Mouse (Mus musculus) CD8-positive naive resting alpha-beta T cell, adult 2 months (primary cell): Measurements from ENCODE around the gene Pcid2.
"Not testable (repeated sequence)": the region's sequence is repeated elsewhere in the genome, so short reads cannot be mapped to it uniquely, and the experiment has no call there.

Source experiments
- DNase-seq, 2 experiments: peaks; one replicate each; pipeline ENCODE4 v3.0.0; 2022; ENCODE audit warnings: low read depth in 2 of 2, low spot score in 2 of 2

Gene Pcid2

DNA sequence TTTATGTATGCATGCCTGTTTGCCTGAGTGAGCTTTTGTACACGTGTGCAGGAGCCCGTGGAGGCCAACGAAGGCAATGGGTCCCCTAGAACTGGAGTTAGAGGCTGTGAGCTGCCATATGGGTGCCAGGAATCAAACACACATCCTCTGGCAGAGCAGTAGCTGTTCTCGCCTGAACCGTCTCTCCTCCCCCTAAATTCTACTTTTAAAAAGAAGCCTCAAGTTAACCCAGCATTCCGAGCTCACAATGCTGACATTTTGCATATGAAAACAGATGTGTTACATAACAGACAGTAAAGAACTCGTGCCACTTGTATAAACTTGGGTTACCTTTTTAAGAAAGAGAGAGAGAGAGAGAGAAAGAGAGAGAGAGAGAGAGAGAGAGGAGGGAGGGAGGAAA, 27.7 kb downstream of the Pcid2 start:
- no peak for DNase-seq

DNA sequence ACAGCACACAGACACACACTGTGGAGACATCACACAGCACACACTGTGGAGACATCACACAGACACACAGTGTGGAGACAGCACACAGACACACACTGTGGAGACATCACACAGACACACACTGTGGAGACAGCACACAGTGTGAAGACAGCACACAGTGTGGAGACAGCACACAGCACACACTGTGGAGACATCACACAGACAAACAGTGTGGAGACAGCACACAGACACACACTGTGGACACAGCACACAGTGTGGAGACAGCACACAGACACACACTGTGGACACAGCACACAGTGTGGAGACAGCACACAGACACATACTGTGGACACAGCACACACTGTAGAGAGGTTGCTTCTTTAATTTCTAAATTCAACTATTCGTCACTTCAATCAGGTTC, 29.7 kb downstream of the Pcid2 start:
- not testable (repeated sequence) for DNase-seq

DNA sequence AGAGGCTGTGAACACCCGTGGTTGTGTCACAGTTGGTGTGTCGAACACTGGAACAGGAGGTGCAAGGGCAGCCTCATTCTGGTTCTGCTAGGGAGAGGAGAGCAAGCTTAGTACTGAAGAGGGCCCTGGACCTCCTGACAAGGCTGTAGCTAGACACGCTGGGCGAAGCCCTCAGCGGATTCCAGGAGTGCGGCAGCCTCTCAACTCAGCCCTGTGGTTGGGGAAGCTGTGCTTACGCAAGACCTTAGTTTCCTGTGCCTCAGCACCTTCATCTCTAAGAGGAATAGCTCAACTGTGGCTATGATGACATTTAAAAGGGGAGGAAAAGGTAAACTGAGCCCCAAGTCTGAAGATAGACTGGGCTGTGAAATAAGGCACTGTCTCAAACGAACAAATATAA, 30.2 kb downstream of the Pcid2 start:
- DNase-seq = no peak

DNA sequence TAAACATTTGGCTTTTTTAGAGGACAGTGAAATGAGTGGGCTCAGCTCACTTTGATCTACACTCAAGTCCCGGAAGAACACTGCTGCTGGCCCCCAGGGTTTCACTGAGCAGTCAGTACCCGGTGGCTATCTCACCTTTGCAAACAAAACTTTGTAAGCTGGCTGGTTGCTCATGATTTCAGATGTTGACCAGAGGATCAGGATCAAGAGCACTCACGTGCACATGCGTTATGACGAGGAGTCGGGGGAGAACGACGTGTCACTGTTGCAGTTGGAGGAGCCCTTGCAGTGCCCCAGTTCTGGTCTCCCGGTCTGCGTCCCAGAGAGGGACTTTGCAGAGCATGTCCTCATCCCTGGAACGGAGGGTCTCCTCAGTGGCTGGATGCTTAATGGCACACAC, 32.0 kb downstream of the Pcid2 start:
- no peak for DNase-seq

DNA sequence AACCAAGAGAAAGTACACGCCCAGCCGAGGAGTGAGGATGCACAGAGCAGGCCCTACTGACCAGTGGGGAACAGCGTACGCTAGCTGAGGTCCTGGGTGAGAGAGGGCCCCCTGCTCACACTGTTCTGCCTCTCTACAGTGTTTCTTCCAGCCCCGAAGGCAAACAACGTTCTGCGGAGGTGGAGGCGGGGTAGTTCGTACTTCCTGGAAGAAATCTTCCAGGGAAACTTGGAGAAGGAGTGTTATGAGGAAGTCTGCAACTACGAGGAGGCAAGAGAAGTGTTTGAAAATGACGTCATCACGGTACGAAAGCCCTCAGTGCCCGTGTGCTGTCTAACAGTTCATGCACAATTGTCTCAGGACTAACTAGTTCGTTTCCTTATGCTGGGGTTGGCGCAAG, 42.1 kb downstream of the Pcid2 start:
- no peak for DNase-seq

DNA sequence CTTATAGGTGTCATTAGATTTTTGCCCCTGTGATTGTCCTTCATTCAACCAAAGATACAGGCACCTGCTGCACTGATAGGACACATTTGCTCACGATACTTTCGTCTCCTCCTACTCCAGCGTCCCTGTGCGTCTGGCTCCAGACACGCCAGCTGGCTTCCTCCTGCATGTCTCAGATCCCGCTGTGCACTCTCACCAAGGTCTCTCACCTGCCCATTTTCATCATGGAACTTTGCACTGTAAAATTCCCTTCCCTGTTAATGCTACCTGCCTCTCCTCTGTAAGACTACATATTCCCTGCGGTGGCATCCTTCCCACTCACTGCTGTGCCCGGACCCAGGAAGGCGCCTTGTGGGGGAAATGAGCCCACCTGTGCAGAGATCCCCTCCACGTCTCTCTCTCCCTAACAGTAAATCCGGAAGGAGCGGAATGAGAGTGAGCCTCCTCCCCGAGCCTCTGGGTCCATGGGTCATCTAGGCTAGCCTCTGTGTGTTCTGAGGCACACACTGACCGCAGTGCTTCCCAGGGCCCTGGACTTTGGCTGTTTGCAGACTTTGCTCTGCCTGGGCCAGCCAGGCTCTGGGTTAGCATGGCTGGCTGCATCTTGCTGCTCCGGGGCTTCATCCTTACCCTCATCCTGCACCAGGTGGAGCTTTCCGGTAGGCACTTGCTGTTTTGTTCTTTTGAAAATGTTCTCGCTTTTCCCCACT, 44.7 kb downstream of the Pcid2 start, which contains the start of gene Proz:
Gene Proz (plus strand): TSS at position 474 of the 710 bp plus-strand sequence.
- no peak for DNase-seq

DNA sequence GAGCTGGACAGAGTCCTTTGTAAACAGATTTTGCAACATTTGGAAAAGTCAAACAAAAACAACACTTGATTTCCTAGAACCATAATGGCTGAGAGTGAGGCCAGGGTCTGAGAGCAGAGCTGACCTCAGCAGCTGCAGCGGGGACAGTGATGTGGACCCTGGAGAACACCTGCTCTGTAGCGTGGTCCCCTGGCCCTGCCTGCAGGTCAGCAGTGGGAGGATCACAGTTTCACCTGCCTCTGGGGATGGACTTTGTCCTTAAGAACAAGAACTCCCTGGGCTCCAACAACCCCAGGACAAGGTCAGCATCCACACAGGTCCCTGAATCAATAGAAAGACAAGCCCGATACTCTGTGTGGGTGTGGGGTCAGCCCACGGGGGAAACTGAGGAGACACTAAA, 47.9 kb downstream of the Pcid2 start:
- DNase-seq = no peak

DNA sequence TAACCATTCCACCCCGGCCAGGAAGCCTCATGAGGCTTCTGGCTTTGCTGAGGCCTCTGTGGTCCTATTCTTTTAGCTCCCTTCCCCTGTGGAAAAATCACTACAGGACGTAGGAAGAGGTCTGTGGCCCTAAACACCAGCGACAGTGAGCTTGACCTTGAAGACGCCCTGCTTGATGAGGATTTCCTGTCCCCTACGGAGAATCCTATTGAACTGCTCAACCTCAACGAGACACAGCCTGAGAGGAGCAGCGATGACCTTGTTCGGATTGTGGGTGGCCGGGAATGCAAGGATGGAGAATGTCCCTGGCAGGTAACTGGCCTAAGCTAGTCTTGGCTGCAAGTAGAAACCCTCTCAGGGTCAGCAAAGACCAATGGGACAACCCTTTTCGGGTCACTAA, 54.7 kb downstream of the Pcid2 start:
- no peak for DNase-seq

DNA sequence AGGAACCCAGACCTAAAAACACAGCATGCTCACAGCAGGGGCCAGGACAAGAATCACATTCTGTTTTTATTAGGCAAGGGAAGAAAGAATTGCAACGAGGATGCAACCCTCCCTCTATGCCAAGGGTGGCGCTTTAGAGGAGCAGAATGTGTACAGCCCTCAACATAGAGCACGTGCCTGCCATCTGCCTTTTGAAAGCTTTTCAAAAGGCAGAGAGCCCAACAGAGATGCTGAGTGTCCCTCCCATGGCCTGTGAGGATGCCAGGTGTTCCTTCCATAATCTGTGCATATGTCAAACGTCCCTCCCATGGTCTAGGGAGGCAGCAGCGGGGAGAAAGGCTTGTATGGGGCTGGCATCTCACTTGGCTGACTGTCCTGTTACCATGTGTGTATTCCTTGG, 57.6 kb downstream of the Pcid2 start:
- no peak for DNase-seq

DNA sequence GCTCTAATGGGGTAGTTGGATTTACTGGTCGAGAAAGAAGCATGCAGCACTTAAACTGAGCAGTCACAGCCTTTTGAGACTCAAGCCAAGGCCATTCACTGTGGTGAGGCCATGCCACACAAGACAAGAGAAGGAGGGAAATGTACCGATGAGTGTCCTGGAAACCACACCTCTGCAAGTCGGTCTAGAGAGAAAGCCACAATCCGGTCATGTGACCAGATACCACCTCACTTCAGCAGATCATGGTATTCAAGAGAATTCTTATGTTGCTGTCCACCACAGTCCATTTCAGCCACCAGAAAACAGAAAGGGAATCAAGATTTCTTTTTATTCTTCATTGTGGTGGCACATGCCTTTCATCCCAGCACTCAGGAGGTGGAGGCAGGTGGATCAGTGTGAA, 63.8 kb downstream of the Pcid2 start:
- no peak for DNase-seq

DNA sequence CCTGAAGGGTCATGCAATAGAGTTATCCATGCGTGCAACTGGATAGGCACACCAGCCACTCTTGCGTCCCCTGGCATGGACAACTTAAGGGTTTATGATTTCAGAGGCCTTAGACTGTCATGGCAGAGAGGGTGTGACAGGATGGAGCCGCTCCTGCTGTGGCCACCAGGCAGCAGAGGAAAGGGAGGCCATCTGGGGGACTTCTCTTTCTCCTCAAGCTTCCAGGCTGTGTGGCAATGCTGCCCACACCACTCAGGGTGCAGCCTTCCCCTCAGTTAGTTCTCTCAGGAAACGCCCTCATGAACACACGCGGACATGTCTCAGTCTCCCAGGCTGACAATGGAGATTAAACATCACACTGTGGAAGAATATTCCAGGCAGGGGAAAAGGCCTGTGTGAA, 66.2 kb downstream of the Pcid2 start:
- no peak for DNase-seq

DNA sequence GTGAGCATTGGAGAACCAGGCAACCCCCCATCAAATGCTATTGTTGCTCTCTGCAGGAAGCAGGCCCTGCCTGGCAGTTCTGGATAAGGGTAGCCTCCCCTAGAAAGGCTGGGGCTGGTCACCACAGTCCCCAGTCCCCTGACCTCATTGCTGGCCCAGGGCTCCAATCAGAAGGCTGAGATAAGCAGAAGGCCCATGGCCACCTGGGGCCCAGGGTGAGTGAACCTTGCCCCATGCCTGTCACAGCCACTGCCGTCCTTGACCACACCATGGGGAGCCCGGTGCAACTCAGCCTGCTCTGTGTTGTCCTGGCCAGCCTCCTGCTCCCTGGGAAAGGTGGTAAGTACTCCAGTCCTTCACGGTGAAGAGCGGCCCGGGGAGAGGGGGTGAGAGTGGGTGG, 67.7 kb downstream of the Pcid2 start:
- DNase-seq = no peak

DNA sequence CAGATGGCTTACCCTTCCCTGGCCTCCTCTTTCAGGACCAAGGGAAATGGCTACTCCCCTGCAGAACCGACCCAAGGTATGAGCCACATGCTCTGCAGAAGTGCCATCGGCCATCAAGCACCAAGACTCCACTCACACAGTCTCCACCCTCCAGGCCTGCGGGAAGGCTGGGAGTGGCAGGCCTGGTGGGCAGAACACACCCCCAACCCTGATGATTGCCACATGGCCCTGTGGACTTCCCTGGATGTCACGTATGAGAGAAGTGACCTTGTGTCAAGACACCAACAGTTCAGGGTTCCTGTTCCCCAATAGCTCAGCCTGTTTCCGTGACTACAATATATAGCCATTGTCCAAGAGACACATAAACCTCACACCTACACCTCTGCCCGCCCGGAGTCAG, 68.2 kb downstream of the Pcid2 start, which contains the start of gene F10:
Gene F10 (plus strand): TSS at position 294 of the 400 bp plus-strand sequence.
- DNase-seq = no peak

DNA sequence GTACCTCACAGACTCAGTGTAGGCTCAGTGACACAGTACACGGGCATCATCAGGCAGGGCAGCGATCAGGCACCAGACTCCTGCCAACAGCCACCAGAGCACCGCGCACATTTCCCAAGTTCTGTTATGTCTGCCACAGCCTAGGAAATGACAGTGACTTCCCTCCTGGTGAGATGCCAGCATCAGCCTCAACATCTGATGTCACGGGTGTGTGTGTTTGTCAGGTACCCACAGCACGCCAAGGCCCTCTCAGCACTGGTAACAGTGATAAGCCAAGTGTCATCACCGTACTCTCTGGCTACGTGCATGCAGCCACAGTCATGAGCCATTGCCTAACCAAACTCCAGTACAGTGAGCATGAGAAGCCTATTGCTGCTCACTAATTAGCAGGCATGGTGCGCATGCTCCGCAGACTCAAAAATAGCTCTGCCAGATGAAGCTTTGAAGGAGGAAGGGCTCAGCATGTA, 68.9 kb downstream of the Pcid2 start:
- DNase-seq = no peak

DNA sequence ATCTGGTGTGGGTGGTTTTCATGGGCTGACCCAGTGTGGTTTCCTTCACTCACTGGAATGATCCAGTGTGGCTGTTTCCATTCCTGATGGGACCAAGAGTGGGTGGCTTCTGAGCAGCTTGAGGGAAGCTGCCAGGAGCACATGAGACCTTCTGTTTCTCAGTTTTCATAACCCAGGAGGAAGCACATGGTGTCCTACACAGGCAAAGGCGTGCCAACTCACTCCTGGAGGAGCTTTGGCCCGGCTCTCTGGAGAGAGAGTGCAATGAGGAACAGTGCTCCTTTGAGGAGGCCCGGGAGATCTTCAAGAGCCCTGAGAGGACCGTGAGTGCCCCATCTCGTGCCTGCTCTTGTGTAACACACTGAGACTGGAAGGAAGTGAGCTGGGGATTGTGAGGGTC, 76.8 kb downstream of the Pcid2 start:
- DNase-seq = no peak

DNA sequence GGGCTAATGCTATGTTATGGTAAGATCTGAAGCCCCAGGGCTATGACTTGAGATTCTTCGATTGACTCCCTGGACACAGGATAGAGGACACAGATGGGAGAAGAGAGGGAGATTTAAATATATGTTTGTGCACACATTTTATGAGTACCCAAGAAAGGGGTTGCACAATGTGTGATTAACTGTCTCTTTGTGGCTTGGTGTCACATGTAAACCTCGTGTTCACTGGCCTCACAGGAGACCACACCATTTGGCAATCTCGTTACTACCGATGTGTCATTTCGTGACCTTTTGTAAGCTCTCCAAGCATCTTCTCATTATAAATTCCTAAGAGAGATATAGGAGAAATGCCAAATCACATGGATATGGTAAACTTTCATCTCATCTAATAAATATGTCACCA, 77.6 kb downstream of the Pcid2 start:
- DNase-seq = no peak
